Mouse (Mus musculus) embryonic stem cell, embryonic (primary cell): ENCODE measurements around the gene Il10ra.

Experiments used
- CTCF ChIA-PET, 4 experiments: fragments of 300-600 bp in 2 of 4; fragments of 350-600 bp in 2 of 4; sonication (Branson Sonifier 250); formaldehyde crosslinking; loops; one replicate each; lab custom pipeline; 2022; ENCODE audit warnings: inconsistent platforms in 2 of 4; lab: Charles Lee
- POLR2A ChIA-PET, 4 experiments: fragments of 300-600 bp in 2 of 4; fragments of 350-600 bp in 2 of 4; sonication (Branson Sonifier 250); formaldehyde crosslinking; loops; one replicate each; lab custom pipeline; 2022; ENCODE audit warnings: antibody characterized with exemption in 4 of 4, inconsistent platforms in 1 of 4; lab: Charles Lee

Il10ra gene

GRCm38 (mm10) chr9:45268597-45269325 is at the start of gene Il10ra:
TSS of gene Il10ra (minus strand) at chr9:45269149.
- CTCF ChIA-PET = interaction anchor here in 2 of 4 experiments (0.6 to 2.0 kb wide), 6 partner anchors 144 to 766 kb away, joined by 3 to 4 read pairs (median 3); no protein-coding TSS in a partner anchor

DNA sequence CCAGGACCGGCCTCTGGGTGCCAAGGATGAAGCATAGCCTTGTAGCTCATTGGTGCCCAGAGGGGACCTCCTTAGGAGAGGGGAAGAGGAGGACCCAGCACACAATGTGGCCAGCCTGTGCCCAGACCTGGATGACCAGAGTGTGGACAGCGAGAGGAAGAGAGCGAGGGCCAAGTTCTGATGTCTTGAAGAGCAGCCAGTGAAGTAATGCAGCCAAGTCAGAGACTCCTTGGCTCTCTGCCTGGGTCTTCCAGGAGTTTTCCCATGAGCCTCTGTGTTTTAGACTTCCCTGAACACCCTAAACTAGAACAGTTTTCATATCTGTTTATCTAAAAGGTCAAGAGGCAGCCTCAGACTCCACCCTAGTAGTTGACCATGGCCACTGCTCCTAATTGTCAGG is 48.7 kb upstream of the Il10ra start:
- ChIA-PET POLR2A (interaction anchor here in 1 of 4 experiments (1.6 kb wide), 1 partner anchor 32 kb away, joined by 4 read pairs; no protein-coding TSS in a partner anchor), CTCF (interaction anchor here in 1 of 4 experiments (1.2 kb wide), 1 partner anchor 437 kb away, joined by 3 read pairs; no protein-coding TSS in a partner anchor)

More at GRCm38 (mm10) chr9:45268597-45269325, at the start of gene Il10ra:
- POLR2A ChIA-PET = interaction anchor here in 2 of 4 experiments (0.7 to 1.0 kb wide), 2 partner anchors 74 to 81 kb away, joined by 3 read pairs; no protein-coding TSS in a partner anchor

GRCm38 (mm10) chr9:45313913-45314312 is 45.0 kb upstream of the Il10ra start:
- CTCF ChIA-PET = interaction anchor here in 1 of 4 experiments (0.6 kb wide), 1 partner anchor 375 kb away, joined by 3 read pairs; no protein-coding TSS in a partner anchor
- POLR2A ChIA-PET = interaction anchor here in 3 of 4 experiments (0.6 to 1.4 kb wide), 3 partner anchors 10 to 61 kb away, joined by 3 read pairs; no protein-coding TSS in a partner anchor

DNA sequence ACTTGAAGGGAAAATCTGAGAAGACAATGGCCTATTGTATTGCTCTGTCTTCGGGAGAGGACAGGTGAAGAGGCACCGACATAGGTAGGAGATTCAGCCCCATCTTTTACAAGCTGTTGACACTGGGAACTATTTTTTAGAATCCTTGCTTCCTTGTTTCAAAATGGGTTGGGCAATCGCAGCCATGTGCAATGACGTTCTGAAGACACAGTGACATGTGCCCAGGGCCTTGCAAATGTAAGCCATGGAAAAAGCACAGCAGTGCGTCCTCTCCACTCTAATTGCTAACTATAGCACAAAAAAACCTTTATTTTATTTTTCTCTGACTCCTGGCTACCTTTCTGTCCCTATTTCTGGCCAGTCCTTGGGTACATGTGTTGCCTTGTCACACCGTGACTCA is 42.9 kb upstream of the Il10ra start:
- ChIA-PET CTCF (no interaction called here), POLR2A (no interaction called here)

- CTCF ChIA-PET = interaction anchor here in 1 of 4 experiments (2.2 kb wide), 1 partner anchor 105 kb away, joined by 9 read pairs; no protein-coding TSS in a partner anchor
- POLR2A ChIA-PET = interaction anchor here in 1 of 4 experiments (1.0 kb wide), 1 partner anchor 22 kb away, joined by 3 read pairs; no protein-coding TSS in a partner anchor
These were observed 39.6 kb upstream of the Il10ra start for GRCm38 (mm10) chr9:45308521-45308920.

- ChIA-PET POLR2A (interaction anchor here in 2 of 4 experiments (0.8 to 1.0 kb wide), 3 partner anchors 43 to 105 kb away, joined by 3 read pairs; no protein-coding TSS in a partner anchor), CTCF (interaction anchor here in 1 of 4 experiments (0.7 to 1.1 kb wide), 2 partner anchors 34 to 655 kb away, joined by 3 to 4 read pairs; no protein-coding TSS in a partner anchor)
These were observed 37.9 kb upstream of the Il10ra start for GRCm38 (mm10) chr9:45306746-45307410.

DNA sequence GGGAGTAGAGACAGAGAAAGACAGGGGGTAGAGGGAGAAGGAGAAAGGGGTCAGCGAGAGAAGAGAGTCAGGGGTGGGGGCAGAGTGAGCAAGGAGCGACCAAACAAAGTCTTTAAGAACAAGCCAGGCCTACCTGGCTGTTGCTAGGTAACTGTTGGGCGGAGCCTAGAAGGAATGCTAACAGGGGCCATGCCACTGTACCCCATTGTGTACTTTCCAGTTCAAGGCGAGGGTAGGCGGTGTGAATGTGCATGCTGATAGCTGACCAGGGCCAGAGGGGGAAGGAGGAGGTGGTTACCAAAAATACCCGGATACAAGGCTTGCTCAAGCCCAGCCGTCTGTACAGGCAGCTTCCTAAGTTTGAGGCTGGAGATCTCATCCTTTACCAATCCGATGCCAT is 32.8 kb upstream of the Il10ra start:
- CTCF ChIA-PET = interaction anchor here in 3 of 4 experiments (0.5 to 3.7 kb wide), 7 partner anchors 9 to 114 kb away, joined by 3 to 22 read pairs (median 5); no protein-coding TSS in a partner anchor
- POLR2A ChIA-PET = interaction anchor here in 3 of 4 experiments (0.9 to 3.8 kb wide), 17 partner anchors 22 to 116 kb away, joined by 3 to 43 read pairs (median 5); partner anchors contain the start of gene Fxyd6 (in 1 of the 3)

DNA sequence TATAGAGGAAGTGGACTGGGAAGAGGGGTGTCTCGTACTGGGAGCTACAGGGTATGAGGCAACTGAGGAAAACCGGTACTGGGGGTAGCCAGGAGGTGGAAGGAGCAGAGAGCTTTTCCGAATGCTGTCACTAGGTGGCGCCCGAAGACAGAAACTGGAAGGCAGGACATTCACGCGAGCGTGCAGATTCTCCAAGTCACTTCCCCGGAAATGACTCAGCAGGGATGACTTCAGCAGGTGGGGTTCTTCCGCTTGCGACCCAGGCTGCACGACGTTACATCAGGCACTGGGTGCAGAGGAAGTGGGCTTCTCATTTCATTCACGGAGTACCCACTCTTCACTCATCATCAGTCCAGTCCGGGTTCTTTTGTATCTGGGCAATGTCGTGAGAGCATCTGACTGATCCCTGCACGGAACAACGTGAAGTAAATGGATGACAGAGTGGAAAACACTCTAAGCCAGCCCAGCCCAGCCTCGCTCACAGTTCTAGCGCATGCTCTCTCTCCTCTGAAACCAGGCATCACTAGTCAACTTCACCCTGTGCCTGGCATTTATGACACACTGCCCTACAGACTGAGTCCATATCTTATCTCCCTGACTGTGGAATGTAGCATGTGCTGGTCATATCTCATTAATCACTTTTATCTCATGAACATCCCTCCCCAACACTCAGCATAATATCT is 31.6 kb upstream of the Il10ra start:
- ChIA-PET CTCF (interaction anchor here (0.6 to 3.7 kb wide), 58 partner anchors 10 to 600 kb away, joined by 3 to 135 read pairs (median 5); partner anchors contain the start of genes Fxyd6 (in 1 of the 4) and Tmprss13 (in 1 of the 4)), POLR2A (interaction anchor here in 3 of 4 experiments (0.6 to 3.8 kb wide), 40 partner anchors 31 to 202 kb away, joined by 3 to 43 read pairs (median 5); partner anchors contain the start of gene Fxyd6 (in 1 of the 3))

DNA sequence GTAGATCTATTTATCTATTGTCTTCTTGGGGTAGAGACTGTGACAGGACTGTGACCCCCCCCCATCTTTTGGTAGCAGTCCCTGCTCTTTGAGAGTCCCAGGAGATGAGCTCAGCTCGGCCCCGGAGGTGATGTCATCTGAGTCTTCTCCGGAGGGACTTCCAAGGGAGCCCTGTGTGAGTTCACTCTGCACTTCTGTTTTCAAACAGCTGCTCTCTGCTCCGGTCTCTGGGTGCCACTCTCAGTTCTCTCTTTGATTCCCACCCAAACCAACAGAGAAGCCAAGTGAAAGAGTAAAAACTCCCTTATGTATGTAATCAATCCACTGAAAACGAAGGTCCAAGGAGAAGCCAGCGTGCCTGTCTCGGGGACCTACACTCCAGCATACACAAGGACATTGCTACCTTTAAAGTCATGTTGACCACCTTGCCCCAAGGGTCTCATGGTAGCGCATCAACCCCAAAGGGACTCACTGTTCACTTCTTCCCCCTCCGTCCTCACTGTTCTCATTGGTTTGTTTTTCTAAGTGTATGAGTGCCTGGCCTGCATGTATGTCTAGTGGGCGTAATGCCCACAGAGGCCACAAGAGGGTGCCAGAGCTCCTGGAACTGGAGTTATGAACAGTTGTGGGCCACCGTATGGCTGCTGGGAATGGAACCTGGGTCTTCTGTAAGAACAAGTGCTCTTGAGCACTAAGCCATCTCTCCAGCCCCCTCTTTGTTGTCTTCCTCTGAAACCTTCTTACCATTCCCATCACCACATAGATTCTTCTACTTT is 30.5 kb upstream of the Il10ra start:
- POLR2A ChIA-PET = interaction anchor here in 3 of 4 experiments (0.6 to 3.8 kb wide), 28 partner anchors 32 to 203 kb away, joined by 3 to 43 read pairs (median 6); partner anchors contain the start of gene Fxyd6 (in 1 of the 3)
- CTCF ChIA-PET = interaction anchor here (0.6 to 2.6 kb wide), 48 partner anchors 11 to 455 kb away, joined by 3 to 135 read pairs (median 6); partner anchors contain the start of genes Fxyd6 (in 1 of the 4) and Tmprss13 (in 1 of the 4)

GRCm38 (mm10) chr9:45294210-45295011 is 25.5 kb upstream of the Il10ra start:
- CTCF ChIA-PET = interaction anchor here in 3 of 4 experiments (0.6 to 2.3 kb wide), 4 partner anchors 118 to 127 kb away, joined by 3 to 8 read pairs (median 4); no protein-coding TSS in a partner anchor
- POLR2A ChIA-PET = no interaction called here

GRCm38 (mm10) chr9:45291481-45292168 is 22.7 kb upstream of the Il10ra start:
- ChIA-PET POLR2A (interaction anchor here in 2 of 4 experiments (0.6 to 1.1 kb wide), 2 partner anchors 11 to 16 kb away, joined by 3 to 4 read pairs; no protein-coding TSS in a partner anchor), CTCF (no interaction called here)

DNA sequence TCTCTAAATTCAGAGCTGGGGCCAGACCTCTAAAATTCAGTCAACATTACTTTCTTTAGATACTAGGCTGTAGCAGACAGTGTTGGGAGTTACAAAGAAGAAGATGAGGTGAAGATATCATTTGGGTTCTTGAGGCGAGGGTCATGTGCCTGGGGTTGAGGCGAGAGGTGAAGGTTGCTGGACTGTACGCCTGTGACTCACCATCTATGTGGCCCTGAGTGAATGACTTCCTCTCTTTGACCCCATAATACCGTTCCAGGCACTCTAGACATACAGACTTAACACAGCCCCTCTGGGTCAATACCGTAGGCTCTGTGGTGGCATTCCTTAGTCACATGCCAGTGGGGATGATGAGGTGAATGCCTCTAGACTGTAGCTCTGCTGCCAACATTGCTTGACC is 13.5 kb upstream of the Il10ra start:
- CTCF ChIA-PET = no interaction called here
- POLR2A ChIA-PET = no interaction called here

- ChIA-PET CTCF (no interaction called here), POLR2A (no interaction called here)
These were observed 11.9 kb upstream of the Il10ra start for GRCm38 (mm10) chr9:45280891-45281290.

DNA sequence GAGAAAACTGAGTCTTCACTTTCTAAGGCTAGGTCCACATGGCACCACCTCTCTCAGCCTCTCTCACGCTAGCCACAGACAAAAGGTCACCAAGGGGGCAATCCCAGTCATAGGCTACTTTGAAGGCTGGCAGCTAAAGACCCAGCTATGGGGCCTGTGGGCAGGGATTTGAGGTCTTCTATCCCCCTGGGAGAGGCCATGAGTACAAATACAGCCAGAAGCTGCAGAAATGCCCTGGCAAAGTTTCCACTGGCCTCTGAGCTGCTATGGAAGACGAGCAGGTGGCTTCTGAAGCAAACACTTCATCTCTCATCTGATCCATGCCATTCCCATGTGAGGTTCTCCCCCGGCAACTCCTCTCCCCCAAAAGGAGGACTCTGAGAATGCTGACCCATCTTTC is 11.1 kb upstream of the Il10ra start:
- POLR2A ChIA-PET = no interaction called here
- CTCF ChIA-PET = interaction anchor here in 1 of 4 experiments (1.1 kb wide), 1 partner anchor 132 kb away, joined by 3 read pairs; no protein-coding TSS in a partner anchor

- ChIA-PET CTCF (interaction anchor here in 1 of 4 experiments (0.7 kb wide), 1 partner anchor 506 kb away, joined by 3 read pairs; no protein-coding TSS in a partner anchor), POLR2A (no interaction called here)
These were observed 5.7 kb upstream of the Il10ra start for GRCm38 (mm10) chr9:45274635-45275034.
